Mouse (Mus musculus) heart, postnatal 0 days (tissue): ENCODE results near the gene Phf21a. TPM values are rescaled to one million over a fixed set of nuclear protein-coding genes. Genes with fewer than 3 reads are reported as not detected.

ENCODE experiments used
- ATAC-seq: fragments of 200-750 bp; cut with Nextera tagmentation; 2 replicates; pipeline ENCODE4 v1.8.0; 2017; ENCODE audit warnings: low read depth, moderate number of reproducible peaks, moderate library complexity; ENCODE audit not compliant: insufficient read depth
- DNase-seq: peaks from one replicate; pipeline ENCODE4 v3.0.0-alpha.2; 2016; ENCODE audit warnings: low spot score
- H3K27ac ChIP-seq: fragments of 300-500 bp; sonication (generic); 2 replicates; pipeline ENCODE4 v1.5.1; 2014; ENCODE audit warnings: low read depth, mild to moderate bottlenecking
- H3K27me3 ChIP-seq: fragments of 300-500 bp; sonication (generic); 2 replicates; pipeline ENCODE4 v1.6.1; 2014; ENCODE audit warnings: low read length, mixed read lengths; ENCODE audit not compliant: control insufficient read depth, insufficient read depth
- H3K36me3 ChIP-seq: fragments of 300-500 bp; sonication (generic); replicated peaks from 2 replicates; pipeline ENCODE4 v1.6.1; 2014; ENCODE audit warnings: low read length, mixed read lengths; ENCODE audit not compliant: control insufficient read depth, insufficient read depth
- H3K4me1 ChIP-seq: fragments of 300-500 bp; sonication (generic); 2 replicates; pipeline ENCODE4 v1.6.1; 2014; ENCODE audit warnings: antibody characterized with exemption; ENCODE audit not compliant: control insufficient read depth, insufficient read depth
- H3K4me2 ChIP-seq: fragments of 300-500 bp; sonication (generic); 2 replicates; pipeline ENCODE4 v1.6.1; 2014; ENCODE audit warnings: low read depth, mild to moderate bottlenecking, low read length, moderate library complexity
- H3K4me3 ChIP-seq: fragments of 300-500 bp; sonication (generic); 2 replicates; pipeline ENCODE4 v1.5.1; 2014; ENCODE audit warnings: low read depth, low read length
- H3K9ac ChIP-seq: fragments of 300-500 bp; sonication (generic); replicated peaks from 2 replicates; pipeline ENCODE4 v1.6.1; 2014; ENCODE audit warnings: low read depth, low read length, mixed read lengths
- H3K9me3 ChIP-seq: fragments of 300-500 bp; sonication (generic); replicated peaks from 2 replicates; pipeline ENCODE4 v1.6.1; 2016; ENCODE audit warnings: low read length; ENCODE audit not compliant: control insufficient read depth
- CTCF ChIP-seq: IDR thresholded peaks from 2 replicates; pipeline ENCODE4 v1.5.1; 2016; ENCODE audit warnings: antibody characterized with exemption, control low read depth, low read depth
- EP300 ChIP-seq: IDR thresholded peaks from 2 replicates; pipeline ENCODE4 v1.6.1; 2016; ENCODE audit warnings: antibody characterized with exemption, low read depth
- WGBS: fragments of 180-500 bp; shearing (Covaris S2); extraction: QIAGEN DNeasy Blood & Tissue Kit; methylation state at CpG from one replicate; pipeline ENCODE4 v1.1.7; 2014; 5-methylcytosine and 5-hydroxymethylcytosine counted together
- polyA plus RNA-seq: library from polyadenylated mRNA; unstranded; fragments of >200 nt; fragmentation: Nextera tagmentation; extraction: Ambion mirVana; gene quantifications from 2 replicates; pipeline ENCODE4 v1.2.1, GENCODE M21; 2015
- total RNA-seq: library from RNA; depleted of rRNA; stranded (reverse); fragments of >200 nt; gene quantifications from 2 replicates; pipeline ENCODE4 v1.2.3, GENCODE M21; 2014; ENCODE audit warnings: low replicate concordance

Gene Phf21a
- total and polyA plus RNA-seq, 2 experiments from 2014 or later, result 9.9 to 41.0 TPM

DNA sequence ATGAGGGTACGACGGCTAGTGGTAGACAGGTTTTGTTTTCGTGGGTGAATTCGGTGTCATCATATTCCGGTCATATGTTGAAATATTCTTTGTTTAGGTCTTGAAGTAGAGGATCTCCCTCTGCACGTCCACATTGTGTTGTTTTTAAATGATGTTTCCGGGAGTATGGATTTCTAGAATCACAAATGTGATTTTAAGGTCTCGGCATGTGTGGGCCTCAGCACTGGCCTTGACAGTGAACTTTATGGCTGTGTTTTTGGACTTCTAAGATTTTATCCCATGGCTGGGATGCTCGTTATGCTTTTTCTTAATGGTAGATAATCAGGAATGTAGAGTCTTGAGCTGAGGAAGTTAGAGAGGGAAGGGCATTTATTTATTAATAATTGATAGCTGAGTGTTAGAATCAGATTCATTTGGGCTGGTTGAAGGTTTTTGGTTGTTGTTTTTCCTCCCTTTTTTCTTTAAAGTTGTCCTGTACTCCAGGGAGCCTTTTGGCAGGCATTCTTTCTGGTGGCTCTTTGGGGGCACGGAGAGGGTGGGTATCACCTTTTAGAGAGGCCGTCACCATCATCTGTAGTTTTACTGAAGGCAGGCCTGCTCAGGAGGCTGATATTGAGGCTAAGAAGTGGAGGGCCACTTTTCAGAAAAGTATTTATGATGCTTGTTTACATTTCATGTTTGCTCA is 93.0 kb downstream of the Phf21a start:
- H3K4me1 ChIP-seq, result peaks cover 15% of the 10 kb centered on the region; the same call in 1 of the 2 replicates
- no peaks in the 10 kb centered on the region for H3K9me3 ChIP-seq
- ATAC-seq (no peak), DNase-seq (no peak)
- peak overlapping the region; percentile 87 for H3K4me3 ChIP-seq
- TF ChIP-seq EP300 (no peak), CTCF (no peak)
- H3K9ac ChIP-seq, result peak overlapping the region; percentile 90
- peak overlapping the region; percentile 99 for H3K27ac ChIP-seq
- no peaks in the 10 kb centered on the region for H3K36me3 ChIP-seq
- H3K4me2 ChIP-seq, result peak overlapping the region; percentile 92
- WGBS, result 11% methylated on average over 11 of the region's 11 CpGs
- H3K27me3 ChIP-seq, result no peaks in the 10 kb centered on the region

DNA sequence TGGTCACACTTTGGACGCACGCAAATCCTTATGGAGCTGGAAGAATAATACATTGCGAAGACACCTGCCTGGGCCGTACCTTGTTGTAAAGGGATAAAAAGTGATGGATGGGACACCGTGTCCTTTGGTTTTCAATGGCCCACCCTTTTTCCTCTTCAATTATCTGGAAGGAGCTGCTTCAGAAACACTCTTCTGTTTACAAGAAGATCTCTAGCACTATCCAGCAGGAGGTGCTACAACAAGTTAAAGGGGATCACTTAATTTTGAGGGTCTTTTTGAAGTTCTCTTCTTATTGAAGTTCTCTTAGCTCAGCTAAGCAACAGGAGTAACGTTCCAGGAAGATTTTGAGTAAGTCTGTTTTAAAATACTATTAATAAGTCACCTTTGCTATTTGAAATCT is 94.1 kb downstream of the Phf21a start:
- ATAC-seq, result no peak
- Histone ChIP-seq H3K9me3 (no peaks in the 10 kb centered on the region), H3K9ac (no peak overlapping the region), H3K27ac (no peak overlapping the region), H3K4me2 (no peak overlapping the region), H3K4me3 (no peak overlapping the region), H3K36me3 (no peaks in the 10 kb centered on the region), H3K4me1 (peaks cover 20% of the 10 kb centered on the region), H3K27me3 (no peaks in the 10 kb centered on the region)
- TF ChIP-seq EP300 (no peak), CTCF (0 out of 2 replicates have a peak, but pooled peaks have one; percentile 4)
- peak; percentile 20 for DNase-seq
- 81% methylated on average over 6 of the region's 6 CpGs for WGBS

DNA sequence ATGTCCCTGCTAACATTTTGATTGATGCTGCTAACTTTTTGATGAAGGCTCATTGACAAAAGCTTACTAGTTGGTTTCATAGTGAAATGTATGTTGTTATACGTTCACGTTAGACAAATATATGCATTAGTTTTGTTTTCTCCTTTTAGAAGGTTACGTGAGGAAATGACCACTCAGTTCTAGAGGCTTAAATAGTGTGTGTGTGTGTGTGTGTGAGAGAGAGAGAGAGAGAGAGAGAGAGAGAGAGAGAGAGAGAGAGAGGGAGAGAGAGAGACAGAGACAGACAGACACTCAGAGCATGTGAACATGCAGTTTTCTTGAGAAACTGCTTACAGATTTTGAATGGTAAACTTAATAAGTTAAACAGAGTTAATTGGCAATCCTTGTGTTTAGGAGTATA is 95.8 kb downstream of the Phf21a start:
- no peak overlapping the region for H3K4me2 ChIP-seq
- H3K4me1 ChIP-seq, result peaks cover 20% of the 10 kb centered on the region
- no peaks in the 10 kb centered on the region for H3K36me3 ChIP-seq
- DNase-seq (no peak), ATAC-seq (no peak)
- TF ChIP-seq CTCF (no peak), EP300 (no peak)
- H3K9ac ChIP-seq, result no peak overlapping the region
- WGBS, result 61% methylated on average over 3 of the region's 3 CpGs
- H3K27ac ChIP-seq, result no peak overlapping the region
- no peak overlapping the region for H3K4me3 ChIP-seq
- H3K27me3 ChIP-seq, result no peaks in the 10 kb centered on the region
- no peaks in the 10 kb centered on the region for H3K9me3 ChIP-seq

DNA sequence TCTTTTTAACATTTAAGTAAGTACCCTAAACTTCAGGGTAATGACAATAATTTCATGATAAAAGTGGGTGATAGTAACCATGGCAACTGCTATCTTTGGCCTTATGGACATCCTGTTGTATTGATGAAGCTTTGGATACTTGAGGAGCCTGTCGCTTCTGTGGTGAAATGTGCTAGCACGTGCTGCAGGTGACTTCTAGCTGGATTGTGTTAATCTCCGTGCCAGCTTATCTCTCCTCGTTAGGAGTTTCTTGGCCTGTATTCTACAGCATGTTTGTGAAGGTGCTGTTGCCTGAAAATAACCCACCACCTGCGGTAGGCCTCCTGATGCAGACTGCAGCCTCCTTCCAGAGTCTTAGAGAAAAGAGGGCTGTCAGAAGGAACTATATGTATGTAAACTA is 98.0 kb downstream of the Phf21a start:
- H3K27me3 ChIP-seq, result no peaks in the 10 kb centered on the region
- no peak overlapping the region for H3K4me2 ChIP-seq
- no peaks in the 10 kb centered on the region for H3K36me3 ChIP-seq
- no peaks in the 10 kb centered on the region for H3K9me3 ChIP-seq
- peaks cover 16% of the 10 kb centered on the region for H3K4me1 ChIP-seq
- no peak for DNase-seq
- no peak overlapping the region for H3K9ac ChIP-seq
- no peak overlapping the region for H3K27ac ChIP-seq
- 24% methylated on average over 5 of the region's 5 CpGs for WGBS
- no peak for TF ChIP-seq EP300
- no peak for ATAC-seq
- H3K4me3 ChIP-seq, result no peak overlapping the region

DNA sequence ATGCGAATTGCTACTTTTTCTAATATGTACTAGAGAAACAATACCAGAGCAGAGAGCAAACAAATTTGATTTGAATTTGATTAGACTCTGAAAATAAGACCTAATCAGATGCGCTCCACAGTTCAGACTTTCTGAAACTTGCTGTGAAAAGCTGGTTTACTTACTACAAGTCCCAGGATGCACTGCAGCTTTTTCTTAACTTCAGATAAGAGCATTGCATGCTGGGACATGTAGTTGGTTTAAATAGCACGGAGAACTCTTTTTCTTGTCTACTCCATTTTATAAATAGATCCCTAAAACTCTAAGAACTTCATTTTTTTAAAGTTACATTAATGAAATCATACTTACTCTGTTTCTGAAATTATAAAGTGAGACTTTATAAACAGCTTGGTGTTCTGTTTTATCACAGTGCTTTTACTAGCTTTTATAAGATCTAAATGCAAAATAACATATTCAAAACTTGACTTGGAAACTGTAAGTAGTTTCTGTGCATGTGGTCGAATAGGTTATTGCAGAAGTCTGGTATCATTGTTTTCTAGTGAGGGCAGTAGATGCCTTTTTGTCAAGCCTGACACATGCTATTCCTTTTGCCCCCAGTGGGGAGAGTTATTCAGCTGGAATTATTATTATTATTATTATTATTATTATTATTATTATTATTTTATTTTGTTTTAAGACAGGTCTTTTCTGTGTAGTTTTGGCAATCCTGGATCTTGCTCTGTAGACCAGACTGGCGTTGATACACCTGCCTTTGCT is 99.1 kb downstream of the Phf21a start:
- peak; percentile 57; the same call in 1 of the 2 replicates for ATAC-seq
- Histone ChIP-seq H3K4me1 (peaks cover 8% of the 10 kb centered on the region), H3K36me3 (no peaks in the 10 kb centered on the region), H3K27me3 (no peaks in the 10 kb centered on the region), H3K9me3 (no peaks in the 10 kb centered on the region), H3K4me3 (no peak overlapping the region), H3K9ac (no peak overlapping the region), H3K27ac (no peak overlapping the region), H3K4me2 (no peak overlapping the region)
- peak; percentile 88 for DNase-seq
- WGBS, result 62% methylated on average over 5 of the region's 5 CpGs
- TF ChIP-seq CTCF, result no peak
- no peak for TF ChIP-seq EP300
